Mouse (Mus musculus) heart, embryonic 12.5 days (tissue): Measurements from ENCODE around the gene Gdf3. TPM values are rescaled to one million over a fixed set of nuclear protein-coding genes. Genes with fewer than 3 reads are reported as not detected.

Experiments used
- ATAC-seq: fragments of 200-750 bp; cut with Nextera tagmentation; 2 replicates; pipeline ENCODE4 v1.8.0; 2017; ENCODE audit warnings: moderate TSS enrichment, moderate library complexity; ENCODE audit not compliant: insufficient number of reproducible peaks, low FRiP score
- H3K27ac ChIP-seq: fragments of 300-500 bp; sonication (generic); 2 replicates; pipeline ENCODE4 v1.5.1; 2016; ENCODE audit warnings: mild to moderate bottlenecking, moderate library complexity; ENCODE audit not compliant: poor library complexity, severe bottlenecking
- H3K27me3 ChIP-seq: fragments of 300-500 bp; sonication (generic); replicated peaks from 2 replicates; pipeline ENCODE4 v1.6.1; 2016; ENCODE audit warnings: mild to moderate bottlenecking, moderate library complexity
- H3K36me3 ChIP-seq: fragments of 300-500 bp; sonication (generic); 2 replicates; pipeline ENCODE4 v1.6.1; 2016; ENCODE audit warnings: mild to moderate bottlenecking, moderate library complexity
- H3K4me1 ChIP-seq: fragments of 300-500 bp; sonication (generic); replicated peaks from 2 replicates; pipeline ENCODE4 v1.6.1; 2016; ENCODE audit warnings: mild to moderate bottlenecking
- H3K4me2 ChIP-seq: fragments of 300-500 bp; sonication (generic); 2 replicates; pipeline ENCODE4 v1.6.1; 2016; ENCODE audit warnings: mild to moderate bottlenecking, moderate library complexity
- H3K4me3 ChIP-seq: fragments of 300-500 bp; sonication (generic); 2 replicates; pipeline ENCODE4 v1.5.1; 2016; ENCODE audit warnings: mild to moderate bottlenecking
- H3K9ac ChIP-seq: fragments of 300-500 bp; sonication (generic); 2 replicates; pipeline ENCODE4 v1.6.1; 2016; ENCODE audit warnings: mild to moderate bottlenecking, moderate library complexity
- H3K9me3 ChIP-seq: fragments of 300-500 bp; sonication (generic); replicated peaks from 2 replicates; pipeline ENCODE4 v1.6.1; 2016; ENCODE audit warnings: mild to moderate bottlenecking, moderate library complexity
- WGBS: fragments of 180-500 bp; shearing (Covaris S2); methylation state at CpG from one replicate; pipeline ENCODE4 v1.1.7; 2016; 5-methylcytosine and 5-hydroxymethylcytosine counted together
- polyA plus RNA-seq: library from polyadenylated mRNA; unstranded; fragments of >200 nt; fragmentation: Nextera tagmentation; extraction: Ambion mirVana; gene quantifications from 2 replicates; pipeline ENCODE4 v1.2.1, GENCODE M21; 2016

Gdf3 gene
- polyA plus RNA-seq, 1 experiment from 2014 or later, result 0.28 TPM

- no peak for ATAC-seq
- peak overlapping the region; percentile 37 for H3K4me3 ChIP-seq
- no peaks in the 10 kb centered on the region for H3K36me3 ChIP-seq
- H3K27ac ChIP-seq, result no peak overlapping the region
- 18% methylated on average over 20 of the region's 20 CpGs for WGBS
- H3K9ac ChIP-seq, result no peak overlapping the region
- no peaks in the 10 kb centered on the region for H3K4me1 ChIP-seq
- no peaks in the 10 kb centered on the region for H3K9me3 ChIP-seq
- H3K4me2 ChIP-seq, result peak overlapping the region; percentile 65
- H3K27me3 ChIP-seq, result peaks cover 25% of the 10 kb centered on the region
Observed at GRCm38 (mm10) chr6:122627469-122628108, 17.7 kb upstream of the Gdf3 start.

- Histone ChIP-seq H3K4me3 (peak within 1 kb of the TSS; percentile 37), H3K4me1 (no peaks in the 10 kb centered on the region), H3K36me3 (no peaks in the 10 kb centered on the region), H3K27me3 (peaks cover 25% of the 10 kb centered on the region), H3K9ac (no peak within 1 kb of the TSS), H3K27ac (no peak within 1 kb of the TSS), H3K4me2 (peak within 1 kb of the TSS; percentile 65), H3K9me3 (no peaks in the 10 kb centered on the region)
- ATAC-seq, result no peak
- 74% methylated on average over 8 of the region's 8 CpGs for WGBS
Observed at GRCm38 (mm10) chr6:122626110-122626509, 16.2 kb upstream of the Gdf3 start, which contains the start of gene Dppa3. Dppa3 (plus strand) TSS chr6:122626410.

- peaks cover 21% of the 10 kb centered on the region for H3K27me3 ChIP-seq
- H3K9me3 ChIP-seq, result no peaks in the 10 kb centered on the region
- no peak overlapping the region for H3K4me2 ChIP-seq
- H3K27ac ChIP-seq, result no peak overlapping the region
- 75% methylated on average over 4 of the region's 4 CpGs for WGBS
- no peak overlapping the region for H3K9ac ChIP-seq
- ATAC-seq, result no peak
- no peaks in the 10 kb centered on the region for H3K4me1 ChIP-seq
- H3K4me3 ChIP-seq, result no peak overlapping the region
- no peaks in the 10 kb centered on the region for H3K36me3 ChIP-seq
Observed at GRCm38 (mm10) chr6:122625156-122625555, 15.3 kb upstream of the Gdf3 start.

- H3K9me3 ChIP-seq, result no peaks in the 10 kb centered on the region
- no peak overlapping the region for H3K27ac ChIP-seq
- H3K36me3 ChIP-seq, result no peaks in the 10 kb centered on the region
- H3K27me3 ChIP-seq, result peaks cover 21% of the 10 kb centered on the region
- no peak overlapping the region for H3K4me3 ChIP-seq
- H3K9ac ChIP-seq, result no peak overlapping the region
- H3K4me1 ChIP-seq, result no peaks in the 10 kb centered on the region
- no peak overlapping the region for H3K4me2 ChIP-seq
- 56% methylated on average over 5 of the region's 5 CpGs for WGBS
- no peak for ATAC-seq
Observed at GRCm38 (mm10) chr6:122624480-122624879, 14.6 kb upstream of the Gdf3 start.

- H3K9me3 ChIP-seq, result no peaks in the 10 kb centered on the region
- no peaks in the 10 kb centered on the region for H3K4me1 ChIP-seq
- ATAC-seq, result no peak
- H3K36me3 ChIP-seq, result no peaks in the 10 kb centered on the region
- 91% methylated on average over 6 of the region's 6 CpGs for WGBS
- H3K27ac ChIP-seq, result no peak overlapping the region
- no peak overlapping the region for H3K4me2 ChIP-seq
- H3K9ac ChIP-seq, result no peak overlapping the region
- H3K4me3 ChIP-seq, result no peak overlapping the region
- H3K27me3 ChIP-seq, result peaks cover under 1% of the 10 kb centered on the region; the same call in 1 of the 2 replicates
Observed at GRCm38 (mm10) chr6:122621066-122621465, 11.2 kb upstream of the Gdf3 start.

- Histone ChIP-seq H3K4me3 (no peak overlapping the region), H3K27me3 (no peaks in the 10 kb centered on the region), H3K4me2 (no peak overlapping the region), H3K4me1 (no peaks in the 10 kb centered on the region), H3K36me3 (no peaks in the 10 kb centered on the region), H3K27ac (no peak overlapping the region), H3K9ac (no peak overlapping the region), H3K9me3 (no peaks in the 10 kb centered on the region)
- no peak for ATAC-seq
- WGBS, result 60% methylated on average over 3 of the region's 3 CpGs
Observed at GRCm38 (mm10) chr6:122616022-122616421, 6.1 kb upstream of the Gdf3 start.

- WGBS, result 54% methylated on average over 2 of the region's 2 CpGs
- H3K36me3 ChIP-seq, result no peaks in the 10 kb centered on the region
- H3K9me3 ChIP-seq, result no peaks in the 10 kb centered on the region
- peaks cover 4% of the 10 kb centered on the region; the same call in 1 of the 2 replicates for H3K4me1 ChIP-seq
- no peak for ATAC-seq
- H3K9ac ChIP-seq, result no peak overlapping the region
- H3K4me2 ChIP-seq, result no peak overlapping the region
- H3K27ac ChIP-seq, result no peak overlapping the region
- H3K4me3 ChIP-seq, result no peak overlapping the region
- no peaks in the 10 kb centered on the region for H3K27me3 ChIP-seq
Observed at GRCm38 (mm10) chr6:122614047-122614446, 4.2 kb upstream of the Gdf3 start.

GRCm38 (mm10) chr6:122612426-122612825 is 2.5 kb upstream of the Gdf3 start:
- no peak for ATAC-seq
- Histone ChIP-seq H3K4me2 (no peak overlapping the region), H3K36me3 (no peaks in the 10 kb centered on the region), H3K27me3 (no peaks in the 10 kb centered on the region), H3K9ac (no peak overlapping the region), H3K4me1 (peaks cover 4% of the 10 kb centered on the region; the same call in 1 of the 2 replicates), H3K9me3 (no peaks in the 10 kb centered on the region), H3K27ac (no peak overlapping the region), H3K4me3 (no peak overlapping the region)
- WGBS, result 69% methylated on average over 4 of the region's 4 CpGs

- H3K36me3 ChIP-seq, result no peaks in the 10 kb centered on the region
- H3K27ac ChIP-seq, result no peak overlapping the region
- 21% methylated on average over 9 of the region's 9 CpGs for WGBS
- H3K9ac ChIP-seq, result no peak overlapping the region; the same call in 1 of the 2 replicates
- peaks cover 4% of the 10 kb centered on the region; the same call in 1 of the 2 replicates for H3K4me1 ChIP-seq
- no peak for ATAC-seq
- H3K27me3 ChIP-seq, result no peaks in the 10 kb centered on the region
- no peaks in the 10 kb centered on the region for H3K9me3 ChIP-seq
- peak overlapping the region; percentile 9; the same call in 1 of the 2 replicates for H3K4me3 ChIP-seq
- peak overlapping the region; percentile 51 for H3K4me2 ChIP-seq
Observed at GRCm38 (mm10) chr6:122609377-122609728, 534 bp downstream of the Gdf3 start.

- Histone ChIP-seq H3K27ac (no peak overlapping the region), H3K27me3 (no peaks in the 10 kb centered on the region), H3K9ac (no peak overlapping the region), H3K36me3 (no peaks in the 10 kb centered on the region), H3K4me1 (peaks cover 4% of the 10 kb centered on the region; the same call in 1 of the 2 replicates), H3K4me3 (no peak overlapping the region), H3K9me3 (no peaks in the 10 kb centered on the region), H3K4me2 (no peak overlapping the region)
- 71% methylated on average over 10 of the region's 10 CpGs for WGBS
- no peak for ATAC-seq
Observed at GRCm38 (mm10) chr6:122608434-122609376, 1.2 kb downstream of the Gdf3 start.

- H3K9me3 ChIP-seq, result no peaks in the 10 kb centered on the region
- no peak overlapping the region for H3K9ac ChIP-seq
- no peaks in the 10 kb centered on the region for H3K27me3 ChIP-seq
- no peak overlapping the region for H3K4me3 ChIP-seq
- ATAC-seq, result no peak
- 90% methylated on average over 12 of the region's 12 CpGs for WGBS
- H3K27ac ChIP-seq, result no peak overlapping the region
- no peaks in the 10 kb centered on the region for H3K36me3 ChIP-seq
- peaks cover 4% of the 10 kb centered on the region; the same call in 1 of the 2 replicates for H3K4me1 ChIP-seq
- no peak overlapping the region for H3K4me2 ChIP-seq
Observed at GRCm38 (mm10) chr6:122607700-122608099, 2.2 kb downstream of the Gdf3 start.
